Mouse (Mus musculus) right cerebral cortex, adult 2 months (tissue): Measurements from ENCODE around the gene Zc3h18.

Experiments
- DNase-seq, 2 experiments: peaks; one replicate each; pipeline ENCODE4 v3.0.0; 2021 to 2022; ENCODE audit warnings: low spot score in 2 of 2

The Zc3h18 gene

GRCm38 (mm10) chr8:122347811-122348552 lies 28.4 kb upstream of the Zc3h18 start:
- DNase-seq: peak; percentile 60 to 70

- DNase-seq: no peak
Observed at GRCm38 (mm10) chr8:122349357-122350297, 26.8 kb upstream of the Zc3h18 start.

GRCm38 (mm10) chr8:122350309-122351089 lies 25.9 kb upstream of the Zc3h18 start:
- no peak for DNase-seq

GRCm38 (mm10) chr8:122354157-122354556 lies 22.3 kb upstream of the Zc3h18 start:
- no peak for DNase-seq

GRCm38 (mm10) chr8:122355642-122356606 lies 20.5 kb upstream of the Zc3h18 start:
- DNase-seq: peak; percentile 75 to 84

GRCm38 (mm10) chr8:122357202-122357601 lies 19.2 kb upstream of the Zc3h18 start:
- DNase-seq: no peak

- DNase-seq: no peak
Observed at GRCm38 (mm10) chr8:122357641-122358040, 18.8 kb upstream of the Zc3h18 start.

GRCm38 (mm10) chr8:122359111-122359775 lies 17.2 kb upstream of the Zc3h18 start:
- DNase-seq: no peak

GRCm38 (mm10) chr8:122360696-122361416 lies 15.6 kb upstream of the Zc3h18 start, which contains the start of gene Trhr2:
Trhr2 (minus strand) TSS chr8:122360746.
- no peak for DNase-seq

GRCm38 (mm10) chr8:122362271-122362670 lies 14.1 kb upstream of the Zc3h18 start:
- DNase-seq: no peak

GRCm38 (mm10) chr8:122362967-122363366 lies 13.4 kb upstream of the Zc3h18 start:
- no peak for DNase-seq

- no peak for DNase-seq
Observed at GRCm38 (mm10) chr8:122368494-122368893, 7.9 kb upstream of the Zc3h18 start.

- peak; percentile 75 to 78 for DNase-seq
Observed at GRCm38 (mm10) chr8:122369665-122370064, 6.7 kb upstream of the Zc3h18 start.

- DNase-seq: no peak
Observed at GRCm38 (mm10) chr8:122371706-122372105, 4.7 kb upstream of the Zc3h18 start.

GRCm38 (mm10) chr8:122375320-122375719 lies 1.1 kb upstream of the Zc3h18 start:
- DNase-seq: no peak

GRCm38 (mm10) chr8:122375751-122376364 lies 551 bp upstream of the Zc3h18 start:
- DNase-seq: no peak

GRCm38 (mm10) chr8:122383039-122383438 lies 6.6 kb downstream of the Zc3h18 start:
- DNase-seq: no peak

GRCm38 (mm10) chr8:122389357-122389756 lies 12.9 kb downstream of the Zc3h18 start:
- no peak for DNase-seq

GRCm38 (mm10) chr8:122390758-122391157 lies 14.3 kb downstream of the Zc3h18 start:
- DNase-seq: no peak
